Mouse (Mus musculus) G1E (cell line): ENCODE data around the gene Actl6b.

Experiments
- CTCF ChIP-seq: IDR thresholded peaks from 2 replicates; pipeline ENCODE4 v1.5.1; 2012; ENCODE audit warnings: low read depth, low read length, inconsistent platforms, mixed read lengths
- GATA1 ChIP-seq: IDR thresholded peaks from 2 replicates; pipeline ENCODE4 v1.6.1; 2012; ENCODE audit warnings: borderline replicate concordance, low read length, inconsistent platforms, mixed read lengths
- GATA2 ChIP-seq: IDR thresholded peaks from 2 replicates; pipeline ENCODE4 v1.6.1; 2012; ENCODE audit warnings: low read depth, low read length, inconsistent platforms, borderline replicate concordance
- POLR2AphosphoS5 ChIP-seq: IDR thresholded peaks from 2 replicates; pipeline ENCODE4 v1.6.1; 2012; ENCODE audit warnings: low read depth, low read length, inconsistent platforms; ENCODE audit not compliant: insufficient replicate concordance
- TAL1 ChIP-seq: conservative IDR thresholded peaks from 2 replicates; pipeline ENCODE4 v1.6.1; 2012; ENCODE audit warnings: low read depth, low read length, inconsistent platforms, mixed read lengths

GRCm38 (mm10) chr5:137568223-137568798 is 15.0 kb downstream of the Actl6b start:
- no peak for TF ChIP-seq GATA1
- no peak for TF ChIP-seq CTCF
- no peak for TF ChIP-seq TAL1
- no peak for TF ChIP-seq GATA2
- TF ChIP-seq POLR2AphosphoS5: no peak
